Mouse (Mus musculus) ES-E14 (cell line): Measurements from ENCODE around the gene Ncmap.

ENCODE experiments used
- HCFC1 ChIP-seq: IDR thresholded peaks from 2 replicates; pipeline ENCODE4 v1.6.1; 2012; ENCODE audit warnings: low read length, inconsistent platforms, borderline replicate concordance; ENCODE audit not compliant: insufficient read depth
- MAFK ChIP-seq: IDR thresholded peaks from 2 replicates; pipeline ENCODE4 v1.6.1; 2014; ENCODE audit warnings: mild to moderate bottlenecking, low read depth, low read length, inconsistent platforms; ENCODE audit not compliant: insufficient read depth
- ZC3H11A ChIP-seq: IDR thresholded peaks from 2 replicates; pipeline ENCODE4 v1.6.1; 2012; ENCODE audit warnings: low read depth, mild to moderate bottlenecking, inconsistent platforms, low read length, borderline replicate concordance

GRCm38 (mm10) chr4:135429990-135430760, 32.1 kb upstream of the Ncmap start:
- TF ChIP-seq HCFC1, result no peak
- TF ChIP-seq ZC3H11A, result no peak
- no peak for TF ChIP-seq MAFK
